Mouse (Mus musculus) MEL (cell line): ENCODE results near the gene Nup93.

Source experiments
- CTCF ChIP-seq, 3 experiments: IDR thresholded peaks in 2 of 3; conservative IDR thresholded peaks in 1 of 3; 2 replicates each; pipeline ENCODE4 v1.5.1; 2011 to 2012; ENCODE audit warnings: low read length in 3 of 3, low read depth in 2 of 3, mild to moderate bottlenecking in 2 of 3, improper control_type of control experiment in 1 of 3, inconsistent platforms in 1 of 3, mixed read lengths in 1 of 3, moderate library complexity in 1 of 3; ENCODE audit not compliant: control insufficient read depth in 1 of 3, insufficient read depth in 1 of 3, poor library complexity in 1 of 3, severe bottlenecking in 1 of 3
- E2F4 ChIP-seq: IDR thresholded peaks from 2 replicates; pipeline ENCODE4 v1.6.1; 2011; ENCODE audit warnings: low read depth, low read length, improper control_type of control experiment, borderline replicate concordance
- EP300 ChIP-seq, 2 experiments: IDR thresholded peaks; 2 replicates each; pipeline ENCODE4 v1.6.1; 2011; ENCODE audit warnings: improper control_type of control experiment in 2 of 2, low read length in 2 of 2, low read depth in 1 of 2, mild to moderate bottlenecking in 1 of 2
- GATA1 ChIP-seq: IDR thresholded peaks from 2 replicates; pipeline ENCODE4 v1.6.1; 2011; ENCODE audit warnings: low read depth, low read length, improper control_type of control experiment
- MAFK ChIP-seq: IDR thresholded peaks from 2 replicates; pipeline ENCODE4 v1.6.1; 2011; ENCODE audit warnings: low read depth, mild to moderate bottlenecking, low read length, improper control_type of control experiment, borderline replicate concordance
- MAX ChIP-seq: IDR thresholded peaks from 2 replicates; pipeline ENCODE4 v1.6.1; 2011; ENCODE audit warnings: low read length, improper control_type of control experiment
- MAZ ChIP-seq: IDR thresholded peaks from 2 replicates; pipeline ENCODE4 v1.6.1; 2012; ENCODE audit warnings: low read depth, mild to moderate bottlenecking, inconsistent platforms, low read length, improper control_type of control experiment
- MYC ChIP-seq: IDR thresholded peaks from 2 replicates; pipeline ENCODE4 v1.6.1; 2011; ENCODE audit warnings: low read depth, mild to moderate bottlenecking, low read length, improper control_type of control experiment, moderate library complexity
- POLR2A ChIP-seq, 2 experiments: IDR thresholded peaks; 2 replicates each; pipeline ENCODE4 v1.6.1; 2011 to 2012; ENCODE audit warnings: low read length in 2 of 2, mild to moderate bottlenecking in 2 of 2, control low read depth in 1 of 2, improper control_type of control experiment in 1 of 2, low read depth in 1 of 2, moderate library complexity in 1 of 2; ENCODE audit not compliant: control insufficient read depth in 1 of 2, insufficient read depth in 1 of 2, poor library complexity in 1 of 2
- POLR2AphosphoS2 ChIP-seq: IDR thresholded peaks from 2 replicates; pipeline ENCODE4 v1.6.1; 2011; ENCODE audit warnings: low read length, improper control_type of control experiment
- SIN3A ChIP-seq: IDR thresholded peaks from 2 replicates; pipeline ENCODE4 v1.6.1; 2012; ENCODE audit warnings: low read length, improper control_type of control experiment, inconsistent platforms
- ZC3H11A ChIP-seq: IDR thresholded peaks from 2 replicates; pipeline ENCODE4 v1.6.1; 2012; ENCODE audit warnings: low read depth, mild to moderate bottlenecking, inconsistent platforms, low read length, improper control_type of control experiment

DNA sequence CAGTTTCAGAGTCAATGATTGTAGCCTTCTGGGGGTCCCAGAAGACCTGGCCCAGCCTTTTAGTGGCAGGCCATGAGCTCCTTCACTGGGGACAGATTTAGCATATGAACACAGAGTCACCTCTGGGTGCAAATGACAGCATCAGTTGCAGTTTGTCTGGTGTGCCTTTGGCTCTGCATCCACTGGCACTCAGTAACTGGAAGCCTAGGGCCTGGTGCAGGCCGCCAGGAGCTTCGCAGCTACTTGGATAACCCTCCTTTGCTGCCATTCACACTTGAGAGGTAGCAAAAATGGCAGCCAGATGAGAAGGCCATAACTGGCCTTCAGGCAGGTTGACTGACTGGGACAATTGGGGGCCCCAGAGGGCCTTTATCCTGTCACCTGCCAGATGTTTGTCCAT is 103.3 kb downstream of the Nup93 start:
- TF ChIP-seq CTCF (IDR thresholded peaks at IDR 0.05 in 2 of 3, conservative IDR thresholded peaks at IDR 0.05 in 1 of 3; ENCODE audit: control insufficient read depth in 1 of 3, insufficient read depth in 1 of 3, low read depth in 2 of 3, low read length in 3 of 3, poor library complexity in 1 of 3, severe bottlenecking in 1 of 3) = no peak
- no peak for TF ChIP-seq MYC
- no peak for TF ChIP-seq POLR2A (IDR thresholded peaks at IDR 0.05; ENCODE audit: control insufficient read depth in 1 of 2, insufficient read depth in 1 of 2, low read depth in 1 of 2, low read length in 2 of 2, poor library complexity in 1 of 2)
- no peak for TF ChIP-seq MAX
- TF ChIP-seq MAZ = no peak
- TF ChIP-seq GATA1 = no peak
- TF ChIP-seq E2F4 = no peak
- no peak for TF ChIP-seq EP300 (IDR thresholded peaks at IDR 0.05; ENCODE audit: low read depth in 1 of 2, low read length in 2 of 2)
- TF ChIP-seq MAFK = no peak
- no peak for TF ChIP-seq POLR2AphosphoS2
- no peak for TF ChIP-seq ZC3H11A
- TF ChIP-seq SIN3A = no peak
